Mouse (Mus musculus) brain, embryonic 14.5 days (tissue): ENCODE measurements around the gene Mlana. TPM values are rescaled to one million over a fixed set of nuclear protein-coding genes. Genes with fewer than 3 reads are reported as not detected.

Experiments
- DNase-seq: peaks from one replicate; pipeline ENCODE4 v3.0.0-alpha.2; 2011; ENCODE audit warnings: low read depth
- CTCF ChIP-seq: fragments of 200-500 bp; IDR thresholded peaks from 2 replicates; pipeline ENCODE4 v1.5.1; 2012; ENCODE audit warnings: inconsistent platforms, mild to moderate bottlenecking, moderate library complexity, borderline replicate concordance; ENCODE audit not compliant: insufficient read depth, insufficient read length; ENCODE audit errors: extremely low read depth
- POLR2A ChIP-seq: fragments of 200-500 bp; IDR thresholded peaks from 2 replicates; pipeline ENCODE4 v1.6.1; 2012; ENCODE audit warnings: mild to moderate bottlenecking, inconsistent platforms, borderline replicate concordance; ENCODE audit not compliant: poor library complexity, insufficient read depth, insufficient read length, severe bottlenecking; ENCODE audit errors: extremely low read depth
- polyA plus RNA-seq: library from polyadenylated mRNA; depleted of rRNA; stranded (reverse); fragments of >200 nt; gene quantifications from 2 replicates; pipeline ENCODE4 v1.2.3, GENCODE M21; 2012; rRNA removed

The Mlana gene
- 0.16 and 0.19 TPM in 2 replicates for polyA plus RNA-seq

DNA sequence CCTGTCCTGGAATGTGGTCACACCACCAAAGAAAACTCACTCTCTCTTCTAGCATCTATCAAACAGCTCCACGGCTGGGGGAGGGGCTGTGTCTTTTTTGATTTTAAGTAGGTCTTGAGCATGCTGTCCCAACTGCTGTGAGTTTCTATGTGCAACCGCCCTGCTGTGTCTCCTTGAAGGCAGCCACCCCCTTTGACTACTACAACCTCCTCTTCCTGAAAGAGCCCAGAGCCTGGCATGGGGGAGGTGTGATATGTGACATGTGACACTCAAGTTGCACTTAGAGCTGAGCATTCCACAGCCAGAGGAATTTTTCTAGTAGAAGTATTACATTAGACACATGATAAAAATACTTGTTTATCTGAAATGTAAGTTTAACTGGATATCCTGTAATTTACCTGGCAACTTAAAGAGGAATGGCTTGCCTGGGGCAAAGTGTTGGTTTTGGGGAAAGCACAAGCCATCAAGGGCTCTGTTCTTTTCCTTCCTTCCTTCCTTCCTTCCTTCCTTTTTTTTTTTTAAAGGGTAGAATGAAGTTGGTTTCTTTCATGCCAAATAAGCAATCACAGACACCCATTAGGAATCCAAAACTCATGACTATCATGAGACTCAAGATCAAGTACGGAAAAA, at the start of gene Mlana:
Gene Mlana (plus strand): TSS at position 580 of the 630 bp plus-strand sequence.
- DNase-seq, result no peak
- TF ChIP-seq POLR2A (no peak), CTCF (no peak)

DNA sequence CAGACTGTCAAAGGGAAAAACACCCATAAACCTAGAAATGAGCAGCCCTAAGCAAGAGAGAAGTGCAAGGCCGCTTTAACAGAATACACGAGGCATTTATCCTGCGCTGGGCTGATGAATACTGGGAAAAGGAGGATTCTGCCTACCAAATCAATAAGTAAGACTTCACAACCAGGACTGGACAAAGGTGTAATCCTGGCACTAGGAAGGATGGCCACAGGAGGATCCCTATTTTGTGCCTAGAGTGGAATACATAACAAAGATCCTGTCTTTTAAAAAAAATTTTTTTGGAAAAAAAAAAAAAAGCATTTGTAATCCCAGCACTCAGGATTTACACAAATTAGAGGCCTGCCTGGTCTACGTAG, 49.1 kb upstream of the Mlana start:
- TF ChIP-seq CTCF (no peak), POLR2A (no peak)
- no peak for DNase-seq

DNA sequence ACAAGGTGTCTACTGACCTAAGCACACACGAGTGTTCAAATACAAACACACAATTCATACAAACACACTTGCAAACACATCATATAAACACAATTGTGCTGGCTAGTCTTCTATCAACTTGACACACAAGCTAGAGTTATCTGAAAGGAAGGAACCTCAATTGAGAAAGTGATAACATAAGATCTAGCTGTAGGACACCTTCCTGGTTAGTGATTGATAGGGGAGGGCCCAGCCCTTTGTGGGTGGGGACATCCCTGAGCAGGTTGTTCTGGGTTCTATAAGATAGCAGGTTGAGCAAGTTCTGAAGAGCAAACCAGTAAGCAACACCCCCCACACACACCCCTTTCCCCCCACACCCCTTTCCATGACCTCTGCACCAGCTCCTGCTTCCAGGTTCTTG, 47.9 kb upstream of the Mlana start:
- TF ChIP-seq POLR2A (no peak), CTCF (no peak)
- no peak for DNase-seq

DNA sequence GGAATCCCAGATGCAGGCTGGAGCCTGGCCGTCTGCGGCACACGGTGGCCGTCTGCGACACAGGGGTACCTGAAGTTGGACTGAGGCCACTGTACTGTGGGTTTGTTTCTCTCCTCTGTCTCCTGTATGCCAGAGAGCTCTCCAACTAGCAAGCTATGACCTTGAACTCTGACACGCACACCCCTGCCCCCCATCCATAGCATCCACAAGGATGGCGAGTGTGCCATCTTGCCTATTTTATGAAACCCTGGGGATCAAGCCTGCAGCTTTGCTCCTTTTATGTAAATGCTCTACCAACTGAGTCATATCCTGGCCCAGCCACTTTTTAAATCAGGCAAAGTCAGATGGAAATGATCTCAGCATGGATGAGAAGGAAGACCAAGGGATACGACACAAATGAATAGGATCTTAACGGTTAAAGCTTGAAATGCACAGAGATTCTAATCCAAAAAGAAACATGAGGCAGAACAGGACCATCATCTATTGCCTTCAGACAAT, 43.8 kb upstream of the Mlana start:
- no peak for DNase-seq
- TF ChIP-seq CTCF (no peak), POLR2A (no peak)

DNA sequence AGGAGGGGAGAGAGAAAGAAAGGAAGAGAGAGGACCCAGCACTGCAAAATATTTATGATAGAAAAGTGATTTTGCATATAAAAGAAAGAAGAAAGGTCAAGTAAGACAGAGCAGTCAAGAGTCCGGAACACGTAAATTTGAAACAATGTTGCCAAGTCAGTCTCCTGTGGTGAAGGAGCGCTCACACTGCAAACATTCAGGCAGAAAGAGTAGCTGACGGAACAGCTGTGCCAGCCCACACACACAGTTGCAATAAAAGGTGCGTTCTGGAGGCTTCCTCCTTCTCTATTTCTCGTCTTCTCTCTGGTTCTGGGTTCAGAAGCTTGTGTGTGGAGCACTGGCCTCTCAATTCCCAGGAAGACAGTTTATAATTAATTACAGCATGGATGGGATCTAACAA, 42.5 kb upstream of the Mlana start:
- no peak for DNase-seq
- TF ChIP-seq CTCF, result no peak
- TF ChIP-seq POLR2A, result no peak

DNA sequence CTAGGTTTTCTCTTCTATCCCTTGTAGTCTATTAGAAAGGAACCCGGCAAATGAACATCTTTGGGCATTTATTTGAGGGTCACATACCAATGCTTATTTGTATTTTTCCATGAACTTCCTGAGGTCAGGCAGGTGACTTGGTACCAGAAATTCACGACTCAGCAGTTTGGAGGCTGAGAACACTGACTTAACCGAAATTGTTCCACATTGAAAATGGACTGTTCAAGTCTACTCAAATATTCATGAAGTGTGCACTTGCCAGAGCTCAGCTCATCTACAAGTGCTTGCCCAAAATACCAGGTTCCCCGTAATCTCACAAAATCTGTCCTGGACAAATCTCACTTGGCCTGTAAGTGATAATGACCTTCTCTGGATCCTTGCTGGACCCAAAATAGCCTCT, 41.6 kb upstream of the Mlana start:
- no peak for DNase-seq

DNA sequence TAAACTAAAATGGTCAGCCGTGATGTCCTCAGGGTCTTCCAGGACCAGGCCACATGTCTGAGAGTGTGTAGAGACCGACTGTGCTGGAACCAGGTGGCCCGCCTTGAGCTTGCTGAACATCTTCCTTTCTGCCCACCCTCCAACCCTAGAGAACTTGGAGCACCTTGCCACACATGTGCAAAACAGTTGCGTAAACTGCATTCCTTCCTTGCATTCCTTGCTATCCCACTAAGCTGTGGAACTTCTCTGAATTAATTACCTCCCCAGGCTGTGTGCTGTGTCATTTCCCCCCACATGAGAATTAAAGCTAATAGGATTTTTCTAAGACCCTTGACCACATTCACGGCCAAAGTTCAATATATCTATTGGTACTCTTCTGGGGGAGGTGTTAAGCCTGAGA, 41.0 kb upstream of the Mlana start:
- no peak for TF ChIP-seq CTCF
- no peak for TF ChIP-seq POLR2A
- no peak for DNase-seq

More for the DNA sequence above, 41.6 kb upstream of the Mlana start:
- TF ChIP-seq CTCF (no peak), POLR2A (no peak)

DNA sequence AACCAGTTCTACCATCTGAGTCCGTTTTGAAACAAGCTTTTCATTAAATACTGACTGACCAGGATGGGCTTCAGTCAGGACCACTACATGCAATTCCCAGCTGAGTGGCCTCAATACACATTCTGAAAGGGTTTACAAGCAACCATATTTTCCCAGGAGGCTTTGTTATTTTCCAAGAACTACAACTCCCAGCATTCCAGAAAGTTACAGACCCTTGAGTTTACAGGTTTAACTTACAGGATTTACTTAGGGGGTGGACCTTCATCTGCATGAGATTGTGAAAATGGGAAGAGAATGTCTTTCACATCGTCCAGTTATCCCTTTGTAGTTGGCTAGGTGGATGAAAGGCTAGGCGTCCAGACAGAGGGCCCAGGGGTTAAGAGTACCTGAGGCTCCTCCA, 40.6 kb upstream of the Mlana start:
- no peak for DNase-seq
- TF ChIP-seq POLR2A, result no peak
- TF ChIP-seq CTCF, result no peak

DNA sequence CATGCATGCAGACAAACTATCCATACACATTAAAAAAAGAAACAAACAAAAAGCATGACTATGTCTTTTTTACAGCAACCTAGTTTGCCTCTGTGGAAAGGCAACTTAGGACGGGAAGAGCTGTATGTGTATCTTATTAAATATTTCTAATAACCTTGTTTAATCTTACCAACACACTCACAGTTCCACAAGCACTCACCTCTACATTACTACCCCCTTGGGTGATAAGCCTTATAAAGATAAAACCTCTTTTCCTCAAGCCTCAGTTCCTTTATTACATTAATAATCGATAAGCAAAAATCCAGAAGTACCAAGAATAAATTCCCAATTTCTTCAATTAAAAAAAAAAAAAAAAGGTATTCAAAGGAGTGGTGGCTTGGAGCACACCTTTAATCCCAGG, 40.1 kb upstream of the Mlana start:
- no peak for DNase-seq
- TF ChIP-seq POLR2A (no peak), CTCF (no peak)

DNA sequence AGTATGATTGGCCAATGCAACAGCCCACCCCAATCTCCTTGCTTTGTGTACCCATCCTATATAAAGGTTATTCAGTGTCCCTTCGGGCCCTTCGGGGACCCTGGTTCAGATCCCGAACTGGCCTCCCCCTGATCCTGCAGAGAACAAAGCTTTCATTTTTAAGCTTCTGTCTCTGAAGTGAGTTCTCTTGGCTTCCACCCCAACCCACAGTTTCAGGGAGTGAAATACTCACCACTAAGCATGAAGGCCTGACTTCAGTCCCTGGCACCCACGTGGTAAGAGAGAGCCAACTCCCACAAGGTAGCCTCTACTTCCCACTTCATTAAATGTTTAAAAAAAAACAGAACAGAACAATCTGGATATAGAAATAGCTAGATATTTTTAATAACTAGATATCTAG, 38.8 kb upstream of the Mlana start:
- no peak for DNase-seq

DNA sequence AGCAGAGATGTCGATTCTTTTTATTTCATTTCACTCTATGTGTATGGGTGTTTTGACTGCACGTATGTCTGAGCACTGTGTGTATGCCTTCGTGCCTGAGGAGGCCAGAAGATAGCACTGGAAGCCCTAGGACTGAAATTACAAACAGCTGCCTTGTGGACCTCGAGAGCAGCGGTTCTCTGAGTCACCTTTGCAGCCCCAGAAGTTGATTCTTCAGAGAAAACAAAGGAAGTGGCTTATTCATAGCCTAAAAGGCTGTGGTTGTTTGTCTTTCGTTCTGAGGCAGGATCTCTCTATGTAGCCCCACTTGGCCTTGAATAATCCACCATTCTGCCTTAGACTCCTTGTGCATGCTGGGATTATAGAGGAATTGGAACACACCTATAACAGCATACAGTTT, 37.9 kb upstream of the Mlana start:
- DNase-seq, result no peak
- TF ChIP-seq CTCF, result no peak
- TF ChIP-seq POLR2A, result no peak

More for the DNA sequence above, 38.8 kb upstream of the Mlana start:
- TF ChIP-seq POLR2A, result no peak
- no peak for TF ChIP-seq CTCF
